Mouse (Mus musculus): Measurements from ENCODE around the gene Anapc16.

DNA sequence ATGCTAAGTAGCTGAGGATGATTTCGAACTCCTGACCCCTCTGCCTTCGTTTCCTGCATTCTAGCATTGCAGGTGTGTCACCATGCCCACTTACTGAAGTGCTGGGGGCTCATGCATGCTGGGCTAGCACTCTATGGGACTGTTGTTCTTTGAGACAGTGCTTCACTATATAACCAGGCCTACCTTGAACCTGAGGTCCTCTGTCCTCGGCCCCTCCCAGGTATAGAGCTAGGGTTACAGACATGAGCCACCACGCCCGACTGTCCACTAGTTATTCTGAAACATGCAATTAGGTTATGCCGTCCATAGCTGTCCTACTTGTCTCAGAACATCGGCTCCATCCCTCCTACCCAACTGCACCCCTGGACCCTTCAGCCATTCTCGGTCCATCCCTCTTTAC lies 31.1 kb downstream of the Anapc16 start:
- TF ChIP-seq CTCF (IDR thresholded peaks at IDR 0.05; ENCODE audit: borderline replicate concordance, control insufficient read depth, extremely low read depth, insufficient read depth, low read length, poor library complexity) (no peak), POLR2A (IDR thresholded peaks at IDR 0.05; ENCODE audit: control insufficient read depth, extremely low read depth, insufficient read depth, low read length, poor library complexity) (no peak)

All from thymus, adult 2 months (tissue).